Mouse (Mus musculus) natural killer cell, adult 2 months (primary cell): ENCODE results near the gene Kdm5b.

Source experiments
- DNase-seq, 2 experiments: peaks; one replicate each; pipeline ENCODE4 v3.0.0; 2022; ENCODE audit warnings: low spot score in 2 of 2

Kdm5b gene

DNA sequence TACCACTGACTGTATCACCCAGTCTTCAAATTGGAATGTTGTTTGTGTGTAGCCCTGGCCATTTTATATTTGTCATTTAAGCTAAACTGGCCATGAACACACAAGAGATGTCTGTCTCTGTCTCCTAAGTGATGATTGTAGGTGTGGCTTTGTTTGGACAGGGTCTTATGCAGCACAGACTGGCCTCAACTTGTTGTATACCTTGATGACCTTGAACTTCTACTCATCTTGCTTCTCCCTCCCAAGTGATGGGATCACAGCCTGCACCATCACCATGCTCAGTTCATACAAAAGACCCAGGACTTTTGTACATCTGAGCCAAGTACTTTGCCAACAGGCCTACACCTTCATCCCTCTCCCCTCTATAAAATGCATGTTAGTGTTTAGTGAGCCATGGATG, 29.7 kb downstream of the Kdm5b start:
- no peak for DNase-seq

GRCm38 (mm10) chr1:134591773-134592172, 31.8 kb downstream of the Kdm5b start:
- no peak for DNase-seq

DNA sequence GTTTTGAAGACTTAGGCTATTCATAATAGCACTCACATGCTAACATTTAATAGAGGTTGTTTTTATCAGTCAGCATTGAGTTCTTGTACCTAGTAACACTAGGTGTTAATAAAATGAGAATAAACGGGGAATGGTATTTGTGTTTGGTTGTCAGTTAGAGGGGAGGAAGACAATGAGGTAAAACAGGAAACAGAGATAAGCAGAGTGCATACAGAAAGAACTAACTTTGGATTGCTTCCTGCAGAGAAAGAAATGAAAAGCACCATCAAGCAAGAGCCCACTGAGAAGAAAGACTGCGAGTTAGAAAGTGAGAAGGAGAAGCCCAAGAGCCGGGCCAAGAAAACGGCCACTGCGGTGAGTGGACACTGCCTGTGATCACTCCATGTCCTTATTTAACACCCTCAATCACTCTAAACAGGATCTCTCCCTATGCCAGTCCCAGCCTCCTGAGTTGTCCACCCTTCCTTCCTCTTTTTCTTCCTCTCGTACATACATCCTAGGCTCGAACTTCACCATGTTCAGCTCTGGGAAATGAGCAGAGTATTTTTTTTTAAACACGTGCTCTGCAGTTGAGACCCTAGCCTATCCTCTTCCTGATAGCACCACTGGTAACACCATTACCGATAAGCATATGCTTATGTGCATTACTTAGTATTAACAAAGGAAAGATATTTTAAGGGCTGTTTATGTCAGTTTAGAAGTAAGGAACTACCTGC, 37.5 kb downstream of the Kdm5b start:
- DNase-seq = no peak

GRCm38 (mm10) chr1:134604086-134604485, 44.1 kb downstream of the Kdm5b start:
- no peak for DNase-seq

GRCm38 (mm10) chr1:134605670-134606069, 45.7 kb downstream of the Kdm5b start:
- no peak for DNase-seq

- no peak for DNase-seq
These were observed 46.4 kb downstream of the Kdm5b start for GRCm38 (mm10) chr1:134606381-134606780.

GRCm38 (mm10) chr1:134607279-134607678, 47.3 kb downstream of the Kdm5b start:
- no peak for DNase-seq

DNA sequence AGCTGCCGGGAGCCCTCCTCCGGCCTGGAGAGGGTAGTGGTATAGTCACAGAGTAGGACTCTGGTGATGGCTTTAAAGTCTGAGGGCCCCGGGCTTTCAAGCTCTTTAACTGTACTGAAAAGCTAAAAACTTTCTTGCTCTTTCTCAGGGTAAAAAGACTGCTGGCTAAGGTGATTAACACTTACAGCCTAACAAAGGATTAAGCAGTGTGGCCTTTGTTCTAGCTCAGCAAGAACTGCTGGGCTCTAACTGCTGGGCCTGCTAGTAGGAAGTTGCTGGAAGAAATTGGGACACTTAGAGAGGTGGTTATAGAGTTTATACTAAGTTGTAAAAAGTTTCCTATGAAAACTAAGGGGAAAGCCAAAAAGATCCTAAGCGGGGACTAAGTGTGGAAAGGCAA, 49.2 kb downstream of the Kdm5b start:
- no peak for DNase-seq

DNA sequence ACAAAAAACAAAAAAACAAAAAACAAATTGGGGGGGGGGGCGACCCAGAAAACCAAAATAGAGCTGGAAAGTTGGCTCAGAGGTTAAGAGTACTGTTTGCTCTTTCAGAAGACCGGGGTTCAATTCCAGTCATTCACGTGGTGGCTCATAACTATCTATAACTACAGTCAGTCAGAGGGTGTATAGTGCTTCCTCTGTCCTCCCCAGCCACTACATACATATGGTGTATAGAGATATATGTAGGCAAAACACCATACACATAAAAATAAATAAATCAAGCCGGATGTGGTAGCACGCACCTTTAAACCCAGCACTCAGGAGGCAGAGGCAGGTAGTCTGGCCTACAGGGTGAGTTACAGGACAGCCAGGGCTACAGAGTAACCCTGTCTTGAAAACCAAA, 54.6 kb downstream of the Kdm5b start:
- DNase-seq = no peak

- DNase-seq = no peak
These were observed 55.0 kb downstream of the Kdm5b start for GRCm38 (mm10) chr1:134614988-134615387.

DNA sequence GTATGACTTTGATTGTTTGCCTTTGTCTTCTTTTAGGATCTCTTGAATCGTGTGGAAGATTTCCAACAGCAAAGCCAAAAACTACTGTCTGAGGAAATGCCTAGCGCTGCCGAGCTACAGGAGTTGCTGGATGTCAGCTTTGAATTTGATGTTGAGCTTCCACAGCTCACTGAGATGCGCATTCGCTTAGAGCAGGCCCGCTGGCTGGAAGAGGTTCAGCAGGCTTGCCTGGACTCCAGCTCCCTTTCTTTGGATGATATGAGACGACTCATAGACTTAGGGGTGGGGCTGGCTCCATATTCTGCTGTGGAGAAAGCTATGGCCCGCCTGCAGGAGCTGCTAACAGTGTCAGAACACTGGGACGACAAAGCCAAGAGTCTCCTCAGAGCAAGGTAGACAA, 57.7 kb downstream of the Kdm5b start:
- DNase-seq = no peak

DNA sequence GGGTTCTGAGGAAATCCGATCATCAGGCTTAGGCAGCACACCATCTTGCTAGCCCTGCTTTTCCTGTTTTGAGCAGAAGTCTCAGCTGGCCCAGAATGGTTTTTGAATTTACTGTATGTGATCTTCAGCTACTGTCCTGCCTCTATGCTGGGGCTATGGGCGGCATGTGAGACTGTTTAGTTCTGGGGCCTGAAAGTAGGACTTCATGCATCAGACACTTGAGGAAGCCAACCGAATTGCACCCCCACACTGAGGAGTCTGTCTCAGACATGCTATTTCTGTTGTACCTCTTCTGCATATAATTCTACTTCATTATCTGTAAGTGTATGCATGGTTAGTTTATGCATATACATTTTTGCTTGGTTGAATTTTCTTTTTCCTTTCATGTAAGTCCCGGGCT, 65.4 kb downstream of the Kdm5b start:
- DNase-seq = no peak

DNA sequence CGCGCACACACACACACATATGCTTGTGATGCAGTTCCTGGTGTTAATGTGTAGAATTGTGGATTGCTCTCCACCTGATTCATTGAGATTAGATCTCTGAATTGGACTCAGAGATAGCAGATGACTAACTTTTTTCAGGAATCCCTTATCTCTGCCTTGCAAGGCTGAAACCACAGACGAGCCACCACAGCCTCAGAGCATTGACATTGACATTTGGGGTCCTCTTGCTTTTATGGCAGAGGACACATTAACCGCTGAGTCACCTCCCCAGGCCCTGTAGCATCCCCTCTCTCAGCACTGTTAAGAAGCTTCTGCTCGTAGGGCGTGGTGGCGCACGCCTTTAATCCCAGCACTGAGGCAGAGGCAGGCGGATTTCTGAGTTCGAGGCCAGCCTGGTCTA, 69.5 kb downstream of the Kdm5b start:
- no peak for DNase-seq

GRCm38 (mm10) chr1:134634296-134634695, 74.3 kb downstream of the Kdm5b start:
- DNase-seq = no peak

DNA sequence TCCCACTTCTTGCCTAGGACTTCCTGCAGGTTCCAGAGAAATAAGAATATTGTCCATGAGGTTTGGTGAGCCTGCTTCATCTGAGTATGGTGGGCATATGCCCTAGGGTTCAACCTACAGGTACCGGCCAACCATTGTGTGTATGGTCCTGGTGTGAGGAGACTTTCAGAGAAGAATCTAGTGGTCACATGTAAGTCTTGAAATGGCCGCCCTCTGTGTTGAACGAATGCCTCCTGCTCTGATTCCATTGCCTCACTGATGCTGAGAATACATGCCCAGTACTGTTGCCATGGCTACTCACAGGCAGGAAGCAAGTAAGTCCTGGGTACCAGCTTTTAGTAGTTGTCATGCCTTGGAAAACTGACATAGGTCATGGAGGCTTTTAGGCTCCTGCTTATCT, 76.3 kb downstream of the Kdm5b start:
- DNase-seq = no peak

- no peak for DNase-seq
These were observed 76.7 kb downstream of the Kdm5b start for GRCm38 (mm10) chr1:134636684-134637083.

- no peak for DNase-seq
These were observed 78.1 kb downstream of the Kdm5b start for GRCm38 (mm10) chr1:134638041-134638440.

GRCm38 (mm10) chr1:134638522-134638921, 78.6 kb downstream of the Kdm5b start:
- no peak for DNase-seq

- DNase-seq = no peak
These were observed 79.5 kb downstream of the Kdm5b start for GRCm38 (mm10) chr1:134639460-134639859.

- no peak for DNase-seq
These were observed 81.5 kb downstream of the Kdm5b start for GRCm38 (mm10) chr1:134641507-134641906.

- DNase-seq = no peak
These were observed 83.7 kb downstream of the Kdm5b start for GRCm38 (mm10) chr1:134643702-134644101.

GRCm38 (mm10) chr1:134645408-134646200, 85.6 kb downstream of the Kdm5b start:
- DNase-seq = no peak

- DNase-seq = no peak
These were observed 86.4 kb downstream of the Kdm5b start, which contains the start of gene Syt2 for GRCm38 (mm10) chr1:134646261-134646962. TSS of gene Syt2 (plus strand) at chr1:134646677.
